Mouse (Mus musculus) liver, embryonic 14.5 days (tissue): ENCODE measurements around the gene Pnliprp2. TPM values are rescaled to one million over a fixed set of nuclear protein-coding genes. Genes with fewer than 3 reads are reported as not detected.

ENCODE experiments used
- ATAC-seq: fragments of 200-750 bp; cut with Nextera tagmentation; 2 replicates; pipeline ENCODE4 v1.8.0; 2017; ENCODE audit warnings: moderate number of reproducible peaks, mild to moderate bottlenecking, moderate library complexity; ENCODE audit not compliant: insufficient read depth
- DNase-seq, 3 experiments: peaks; one replicate each; pipeline ENCODE4 v3.0.0-alpha.2; 2012 to 2013; ENCODE audit warnings: low read depth in 3 of 3, low spot score in 3 of 3
- H3K27ac ChIP-seq: fragments of 300-500 bp; sonication (generic); 2 replicates; pipeline ENCODE4 v1.5.1; 2014; ENCODE audit warnings: moderate library complexity, mild to moderate bottlenecking, control low read depth, inconsistent platforms
- H3K27me3 ChIP-seq: fragments of 300-500 bp; sonication (generic); 2 replicates; pipeline ENCODE4 v1.6.1; 2014; ENCODE audit warnings: mild to moderate bottlenecking, low read length, moderate library complexity; ENCODE audit not compliant: control insufficient read depth, insufficient read depth
- H3K36me3 ChIP-seq: fragments of 300-500 bp; sonication (generic); replicated peaks from 2 replicates; pipeline ENCODE4 v1.6.1; 2014; ENCODE audit warnings: low read depth; ENCODE audit not compliant: control insufficient read depth, insufficient read depth
- H3K4me1 ChIP-seq, 2 experiments: fragments of 200-500 bp in 1 of 2; fragments of 300-500 bp in 1 of 2; sonication (generic) in 1 of 2; replicated peaks; 2 replicates each; pipeline ENCODE4 v1.6.1; 2012 to 2014; ENCODE audit warnings: antibody characterized with exemption in 1 of 2, inconsistent platforms in 1 of 2, low read length in 1 of 2; ENCODE audit not compliant: control insufficient read depth in 2 of 2, insufficient read depth in 2 of 2
- H3K4me2 ChIP-seq: fragments of 300-500 bp; sonication (generic); 2 replicates; pipeline ENCODE4 v1.6.1; 2014; ENCODE audit warnings: low read depth, mild to moderate bottlenecking, control low read depth, moderate library complexity
- H3K4me3 ChIP-seq, 2 experiments: fragments of 200-500 bp in 1 of 2; fragments of 300-500 bp in 1 of 2; sonication (generic) in 1 of 2; 2 replicates each; pipeline ENCODE4 v1.5.1; 2012 to 2014; ENCODE audit warnings: low read depth in 2 of 2, low read length in 2 of 2, mild to moderate bottlenecking in 2 of 2, control low read depth in 1 of 2, inconsistent platforms in 1 of 2, moderate library complexity in 1 of 2; ENCODE audit not compliant: insufficient read depth in 1 of 2
- H3K9ac ChIP-seq: fragments of 300-500 bp; sonication (generic); replicated peaks from 2 replicates; pipeline ENCODE4 v1.6.1; 2014; ENCODE audit warnings: mild to moderate bottlenecking, control low read depth, moderate library complexity
- H3K9me3 ChIP-seq: fragments of 300-500 bp; sonication (generic); 2 replicates; pipeline ENCODE4 v1.6.1; 2016; ENCODE audit warnings: low read length, mixed read lengths; ENCODE audit not compliant: control insufficient read depth
- CTCF ChIP-seq: IDR thresholded peaks from 2 replicates; pipeline ENCODE4 v1.5.1; 2016; ENCODE audit warnings: antibody characterized with exemption, low read depth, control low read depth
- EP300 ChIP-seq: IDR thresholded peaks from 2 replicates; pipeline ENCODE4 v1.6.1; 2016; ENCODE audit warnings: antibody characterized with exemption, low read depth
- WGBS: fragments of 180-500 bp; shearing (Covaris S2); extraction: QIAGEN DNeasy Blood & Tissue Kit; methylation state at CpG from one replicate; pipeline ENCODE4 v1.1.7; 2014; ENCODE audit not compliant: insufficient replicate concordance; 5-methylcytosine and 5-hydroxymethylcytosine counted together
- polyA plus RNA-seq, 2 experiments: library from polyadenylated mRNA; depleted of rRNA in 1 of 2; stranded (reverse) in 1 of 2; unstranded in 1 of 2; fragments of >200 nt; fragmentation: Nextera tagmentation in 1 of 2; extraction: Ambion mirVana in 1 of 2; gene quantifications; 2 replicates each; pipeline versions ENCODE4 v1.2.1 to v1.2.3; 2012 to 2014

Gene Pnliprp2
- polyA plus RNA-seq, 2 experiments, result 2.0 to 4.4 TPM

DNA sequence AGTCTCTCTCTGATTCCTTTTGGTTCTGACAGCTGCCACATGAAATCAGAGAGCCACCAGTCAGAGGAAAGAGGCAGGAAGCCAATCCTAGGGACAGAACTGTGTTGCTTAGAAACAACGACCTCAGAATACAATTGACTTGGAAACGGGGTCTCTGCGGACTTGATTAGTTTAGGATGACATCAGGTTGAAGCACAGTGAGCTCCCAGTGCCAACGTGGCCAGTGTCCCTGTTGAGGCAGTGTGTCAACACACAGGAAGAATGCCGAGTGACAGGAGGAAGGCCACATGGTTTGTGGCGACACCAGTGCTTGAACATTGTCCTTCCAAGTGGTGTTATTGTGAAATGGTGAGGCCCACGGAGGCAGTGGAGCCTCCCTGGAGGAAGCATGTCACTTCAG is 24.4 kb downstream of the Pnliprp2 start:
- 14% methylated on average over 7 of the region's 7 CpGs for WGBS
- ATAC-seq, result no peak

DNA sequence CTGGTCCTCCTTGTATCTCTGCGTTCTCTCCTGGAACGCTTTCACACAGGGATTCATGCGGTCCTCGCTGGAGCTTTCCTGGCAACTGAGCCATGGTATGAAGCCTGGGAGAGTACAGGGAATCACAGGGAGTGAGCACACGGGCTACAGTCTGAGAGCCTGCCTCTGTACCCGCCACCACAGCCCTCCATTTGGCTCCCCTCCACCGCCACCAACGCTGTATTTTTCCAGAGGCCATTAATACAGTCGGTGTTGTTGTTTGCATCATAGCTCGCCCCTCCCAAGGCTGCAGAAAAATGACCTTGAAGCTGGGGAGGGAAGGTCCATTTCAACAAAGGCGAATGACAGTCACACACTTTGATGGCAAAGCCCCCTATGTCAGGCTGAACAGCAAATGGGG is 29.7 kb downstream of the Pnliprp2 start:
- Histone ChIP-seq H3K27me3 (no peaks in the 10 kb centered on the region), H3K27ac (no peak overlapping the region), H3K4me3 (no peak overlapping the region), H3K4me2 (no peak overlapping the region), H3K9me3 (no peaks in the 10 kb centered on the region), H3K9ac (no peak overlapping the region), H3K36me3 (no peaks in the 10 kb centered on the region), H3K4me1 (no peaks in the 10 kb centered on the region)
- ATAC-seq (no peak), DNase-seq (no peak)
- no peak for TF ChIP-seq EP300
- no peak for TF ChIP-seq CTCF
- 60% methylated on average over 11 of the region's 11 CpGs for WGBS

More for the DNA sequence above, 24.4 kb downstream of the Pnliprp2 start:
- no peak overlapping the region for H3K4me3 ChIP-seq
- H3K27me3 ChIP-seq, result no peaks in the 10 kb centered on the region
- no peak overlapping the region for H3K27ac ChIP-seq
- no peak overlapping the region for H3K4me2 ChIP-seq
- TF ChIP-seq EP300, result no peak
- no peak for TF ChIP-seq CTCF
- no peak for DNase-seq
- no peaks in the 10 kb centered on the region for H3K36me3 ChIP-seq
- H3K9ac ChIP-seq, result no peak overlapping the region
- peaks cover 0 to 4% of the 10 kb centered on the region in 2 experiments; a peak in 2 of 4 replicates for H3K4me1 ChIP-seq
- H3K9me3 ChIP-seq, result no peaks in the 10 kb centered on the region

DNA sequence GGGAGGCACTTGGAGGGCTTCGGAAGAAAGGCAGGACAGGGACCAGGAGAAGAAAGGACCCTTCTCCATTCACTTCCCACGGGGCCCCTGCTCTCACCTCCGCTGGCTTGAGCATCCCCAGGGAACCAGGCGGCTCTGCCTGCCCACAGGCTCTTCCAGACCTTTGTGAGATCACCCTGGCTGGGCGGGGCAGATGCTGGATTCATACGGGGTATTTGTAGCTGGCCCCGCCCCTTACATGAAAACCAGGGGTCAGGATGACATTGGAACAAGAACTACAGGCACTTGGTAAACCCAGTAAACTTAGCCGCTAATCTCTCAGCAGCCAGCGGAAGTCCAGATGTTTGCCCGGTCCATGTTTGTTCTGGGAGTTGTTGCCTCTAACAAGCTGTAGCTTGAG is 34.8 kb downstream of the Pnliprp2 start, which contains the start of gene 1700019N19Rik:
Gene 1700019N19Rik (minus strand): TSS at position 178 of the 400 bp plus-strand sequence.
- DNase-seq (no peak), ATAC-seq (no peak)
- no peaks in the 10 kb centered on the region for H3K36me3 ChIP-seq
- H3K4me2 ChIP-seq, result no peak within 1 kb of the TSS
- WGBS, result 35% methylated on average over 10 of the region's 10 CpGs
- no peaks in the 10 kb centered on the region for H3K9me3 ChIP-seq
- no peaks in the 10 kb centered on the region for H3K27me3 ChIP-seq
- no peak within 1 kb of the TSS for H3K4me3 ChIP-seq
- no peak within 1 kb of the TSS for H3K27ac ChIP-seq
- TF ChIP-seq CTCF (no peak), EP300 (no peak)
- H3K9ac ChIP-seq, result no peak within 1 kb of the TSS
- no peaks in the 10 kb centered on the region for H3K4me1 ChIP-seq

DNA sequence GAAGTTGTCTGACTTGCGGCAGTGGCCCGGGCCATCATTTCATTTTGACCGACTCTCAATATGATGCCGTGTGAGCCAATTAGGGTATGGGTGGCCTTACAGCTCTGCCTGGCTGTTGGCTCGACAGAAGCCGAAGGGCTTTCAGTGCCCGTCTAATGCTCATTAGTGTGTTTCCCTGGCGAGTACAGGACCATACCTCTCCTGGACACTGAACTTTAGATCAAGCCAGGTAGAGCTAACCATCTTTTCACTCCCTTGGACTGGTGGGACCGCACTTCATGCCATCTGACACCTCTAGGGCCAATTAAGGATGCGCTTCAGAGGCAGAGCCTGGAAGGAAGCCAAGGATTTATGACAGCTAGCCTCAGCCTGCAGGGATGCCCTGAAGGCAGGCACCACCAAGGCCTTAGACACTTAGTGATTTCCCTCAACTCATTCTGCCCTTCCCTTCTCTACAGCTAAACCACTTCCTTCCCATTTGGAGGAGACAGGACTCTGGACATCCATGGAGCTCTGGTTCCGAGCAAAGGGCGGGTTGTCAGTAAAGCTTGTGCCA is 35.7 kb downstream of the Pnliprp2 start:
- Histone ChIP-seq H3K27ac (no peak overlapping the region), H3K36me3 (no peaks in the 10 kb centered on the region), H3K4me1 (no peaks in the 10 kb centered on the region), H3K9ac (no peak overlapping the region), H3K9me3 (no peaks in the 10 kb centered on the region), H3K4me2 (no peak overlapping the region), H3K27me3 (no peaks in the 10 kb centered on the region), H3K4me3 (no peak overlapping the region)
- no peak for TF ChIP-seq EP300
- TF ChIP-seq CTCF, result no peak
- ATAC-seq (no peak), DNase-seq (no peak)
- 61% methylated on average over 12 of the region's 12 CpGs for WGBS

DNA sequence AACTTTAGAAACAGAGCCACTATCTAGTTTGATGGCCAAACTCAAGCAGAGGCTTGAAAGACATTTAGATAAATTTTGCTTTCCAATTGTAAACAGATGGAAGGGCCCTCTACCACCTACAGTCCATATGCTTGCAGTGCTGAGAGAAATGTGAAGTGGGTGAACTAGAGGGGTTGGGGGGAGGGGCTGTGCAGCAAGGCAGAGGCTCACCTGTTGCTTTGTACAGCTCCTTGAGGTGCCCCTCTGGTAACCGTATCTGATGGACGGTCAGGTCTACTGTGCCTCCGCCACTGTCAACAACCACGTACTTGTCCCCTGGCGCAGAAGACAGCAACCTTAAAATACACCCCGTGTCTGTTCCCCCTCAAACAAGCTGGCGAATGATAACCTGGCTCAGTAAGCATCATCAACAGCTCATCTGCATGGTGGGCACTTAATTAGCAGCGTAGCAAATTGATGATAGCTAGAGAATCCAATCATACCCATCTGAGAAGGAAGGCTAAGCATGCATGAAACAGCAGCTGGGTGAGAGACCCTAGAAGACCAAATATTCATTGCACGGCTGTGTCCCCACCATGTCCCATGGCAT is 45.8 kb downstream of the Pnliprp2 start:
- DNase-seq, result no peak
- H3K27me3 ChIP-seq, result no peaks in the 10 kb centered on the region
- H3K9ac ChIP-seq, result no peak overlapping the region
- no peak overlapping the region for H3K27ac ChIP-seq
- 66% methylated on average over 9 of the region's 9 CpGs for WGBS
- H3K4me2 ChIP-seq, result no peak overlapping the region
- H3K4me1 ChIP-seq, result no peaks in the 10 kb centered on the region
- no peaks in the 10 kb centered on the region for H3K36me3 ChIP-seq
- no peak overlapping the region for H3K4me3 ChIP-seq
- no peaks in the 10 kb centered on the region for H3K9me3 ChIP-seq
- ATAC-seq, result no peak
- TF ChIP-seq EP300 (no peak), CTCF (no peak)
